Mouse (Mus musculus) c-Kit-negative CD71-positive TER-119-positive erythroid progenitor cells, embryonic 14.5 days (primary cell): ENCODE measurements at regions not wholly inside any gene's neighbourhood (a gene's known extent, or its start where the extent isn't known, plus 50 kb on each side); places are given as distances from the start of the nearest gene placed in this dataset.

Experiments
- DNase-seq: peaks from one replicate; pipeline ENCODE4 v3.0.0-alpha.2; 2013; ENCODE audit warnings: low read depth, low spot score

DNA sequence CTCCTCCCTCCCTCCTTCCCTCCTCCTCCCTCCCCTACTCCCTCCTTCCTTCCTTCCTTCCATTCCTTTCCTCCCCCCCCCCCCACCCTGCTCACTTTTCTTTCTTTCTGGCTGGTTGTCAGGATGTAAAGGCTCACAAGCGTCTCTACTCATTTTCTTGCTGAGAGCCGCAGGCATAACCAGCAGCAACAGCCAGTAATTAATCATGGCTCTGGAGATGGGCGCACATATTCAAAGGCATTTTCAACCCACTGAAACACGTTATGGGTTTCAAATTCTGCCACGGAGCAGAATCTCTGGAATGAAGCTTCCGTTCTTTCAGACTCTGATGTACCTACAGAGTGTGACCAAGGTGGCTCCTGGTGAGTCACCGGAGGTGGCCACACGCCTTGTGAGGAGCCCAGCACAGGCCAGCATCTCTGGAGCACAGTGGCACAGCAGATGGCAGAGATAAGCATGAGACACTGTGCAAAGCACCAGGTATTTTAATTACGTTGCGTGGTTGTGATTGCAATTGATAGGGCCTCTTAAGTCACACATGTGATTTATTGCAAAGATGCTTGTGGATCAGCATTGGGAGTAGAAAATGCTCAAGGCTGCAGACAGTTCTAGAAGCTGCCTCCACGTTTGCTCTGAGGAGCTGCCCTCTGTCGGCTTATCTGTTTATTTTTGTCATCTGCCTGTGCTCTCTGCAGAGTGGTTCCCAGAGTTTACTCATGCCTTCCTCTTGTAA lies 236.0 kb downstream of the Mtx2 start:
- no peak for DNase-seq

GRCm38 (mm10) chr2:75062189-75062510 lies 236.5 kb downstream of the Mtx2 start:
- DNase-seq = no peak

GRCm38 (mm10) chr2:75064406-75065115 lies 239.0 kb downstream of the Mtx2 start:
- DNase-seq = no peak

- no peak for DNase-seq
Measured at GRCm38 (mm10) chr2:75065304-75065703, 239.7 kb downstream of the Mtx2 start.

- no peak for DNase-seq
Measured at GRCm38 (mm10) chr2:75069321-75069720, 243.7 kb downstream of the Mtx2 start.

- DNase-seq = no peak
Measured at GRCm38 (mm10) chr2:75072021-75072420, 246.4 kb downstream of the Mtx2 start.

- no peak for DNase-seq
Measured at GRCm38 (mm10) chr2:75072471-75072870, 246.9 kb downstream of the Mtx2 start.

DNA sequence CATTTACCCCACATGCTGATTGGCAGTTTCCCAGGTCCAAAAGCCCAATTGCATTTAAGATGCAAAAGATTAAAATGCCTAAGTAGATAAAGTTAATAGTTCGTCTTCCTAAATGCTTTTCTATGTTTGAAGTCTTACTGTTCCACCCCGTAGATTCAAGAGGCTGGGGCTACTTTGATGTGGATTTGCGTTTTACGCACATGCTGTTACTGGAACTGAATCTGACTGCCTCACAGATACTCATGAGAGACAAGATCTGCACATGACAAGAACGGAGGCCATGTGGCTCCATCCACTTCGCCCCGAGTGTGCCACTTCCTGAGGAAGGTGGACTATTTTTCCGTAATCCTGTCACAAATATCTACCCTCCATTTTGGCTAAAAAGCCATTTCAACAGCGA lies 247.6 kb downstream of the Mtx2 start:
- DNase-seq = no peak

DNA sequence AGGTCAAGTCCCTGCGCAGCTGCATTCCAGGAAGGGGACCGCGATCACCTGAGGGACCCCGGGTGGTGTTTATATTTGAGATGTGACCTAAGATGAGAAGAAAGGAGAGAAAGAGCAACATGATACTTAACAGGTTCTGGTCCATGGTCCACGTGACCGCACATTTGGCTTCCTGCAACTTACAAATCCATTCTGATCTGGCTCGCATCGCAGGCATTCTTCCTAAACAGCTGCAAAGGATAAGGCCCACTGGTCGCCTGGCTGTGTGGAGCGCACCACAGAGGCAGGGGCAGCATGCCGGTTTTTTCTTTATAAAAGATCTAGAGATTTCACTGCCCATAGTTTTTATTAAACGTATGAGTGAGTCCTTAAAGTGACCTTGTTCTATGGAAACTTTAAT lies 261.6 kb downstream of the Mtx2 start:
- no peak for DNase-seq

DNA sequence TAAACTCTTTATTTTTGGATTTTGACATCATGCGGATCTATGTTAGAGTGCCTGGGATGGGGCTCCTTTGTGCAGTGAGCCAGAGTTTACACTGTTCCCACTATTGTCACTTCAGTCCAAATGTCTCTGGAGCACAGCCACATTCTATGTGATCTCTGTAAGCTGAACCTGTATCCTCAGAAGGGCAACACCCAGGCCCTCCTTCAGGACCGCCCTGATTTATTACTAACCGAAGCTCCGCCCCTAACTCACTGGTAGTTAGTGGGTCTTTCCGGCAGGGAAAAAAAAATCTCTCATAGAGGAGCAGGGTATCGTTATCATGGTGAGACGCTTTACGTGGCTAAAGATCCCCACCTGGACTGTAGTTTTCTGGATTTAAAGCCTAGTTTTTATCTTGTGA lies 263.6 kb downstream of the Mtx2 start:
- no peak for DNase-seq

DNA sequence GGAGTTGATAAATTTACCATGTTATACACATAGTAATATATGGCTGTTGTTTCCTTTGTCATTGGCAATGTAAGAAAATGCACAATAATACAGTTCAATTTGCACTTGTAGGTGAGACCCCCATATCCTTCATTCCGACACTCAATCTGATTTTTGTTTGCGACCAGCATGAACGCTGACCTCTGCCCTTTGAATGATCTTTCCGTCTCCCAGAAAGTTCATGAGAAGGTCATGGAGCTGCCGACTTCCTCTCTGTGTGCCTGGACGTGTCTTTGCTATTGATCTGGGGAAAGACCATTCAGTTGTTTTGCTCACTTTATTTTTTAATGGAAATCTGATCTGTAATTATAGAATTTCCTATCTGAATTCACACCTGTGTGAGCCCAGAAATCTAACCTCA lies 264.0 kb downstream of the Mtx2 start:
- DNase-seq = no peak

DNA sequence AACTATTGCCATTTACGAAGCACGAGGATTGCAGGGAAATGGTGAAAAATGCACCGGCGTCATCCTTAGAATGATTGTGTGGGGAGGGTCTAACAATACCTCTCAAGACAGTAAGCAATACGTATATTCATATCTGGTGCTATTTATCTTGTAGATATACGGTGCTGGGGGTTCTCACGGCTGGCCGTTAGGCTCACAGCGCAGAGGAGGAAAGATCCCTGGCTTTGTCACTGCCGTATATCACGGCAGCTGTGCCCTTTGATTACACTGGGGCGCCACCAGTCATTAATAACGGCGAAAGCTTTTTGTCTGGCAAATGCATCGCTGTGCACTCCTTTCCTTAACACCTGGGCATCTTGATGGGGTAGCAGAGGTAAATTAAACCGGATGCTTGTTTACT lies 264.8 kb downstream of the Mtx2 start:
- no peak for DNase-seq

DNA sequence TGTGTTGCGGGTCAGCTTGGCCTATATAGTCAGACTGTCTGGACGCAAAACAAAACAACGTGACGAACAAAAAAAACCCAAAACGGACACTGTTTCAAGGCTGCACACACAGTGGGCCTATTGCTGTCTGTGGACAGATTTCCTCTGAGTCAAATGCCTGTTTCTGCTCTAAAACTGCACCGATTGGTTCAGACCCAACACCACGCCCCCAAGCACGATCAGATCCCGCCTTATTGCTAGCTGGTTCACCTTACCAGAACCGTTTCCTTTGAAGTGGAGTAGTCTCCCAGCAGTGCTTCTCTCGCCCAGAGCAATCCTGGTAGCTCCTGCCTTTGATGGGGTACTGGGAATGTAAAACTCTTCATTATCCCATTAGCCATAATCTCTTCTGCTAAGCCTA lies 275.9 kb downstream of the Mtx2 start:
- no peak for DNase-seq

DNA sequence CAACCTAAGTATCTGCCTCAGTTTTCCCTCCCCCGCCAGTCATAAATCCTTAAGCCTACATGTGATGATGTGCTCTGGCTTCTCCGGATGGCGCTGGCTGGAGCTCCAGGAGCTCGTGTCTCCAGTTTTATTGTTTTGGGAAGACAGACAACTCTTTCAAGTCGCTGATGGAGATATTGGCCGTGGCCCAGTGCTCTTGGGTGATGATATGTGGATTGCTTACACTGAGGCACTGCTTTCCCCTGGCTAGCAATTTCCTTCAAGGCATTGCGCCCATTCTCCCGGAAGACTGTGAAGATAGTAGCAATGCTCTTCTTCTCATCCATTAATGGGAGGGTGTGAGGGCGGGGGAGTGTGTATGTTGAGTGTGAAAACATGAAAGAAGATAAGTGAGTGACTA lies 287.1 kb downstream of the Mtx2 start:
- no peak for DNase-seq

DNA sequence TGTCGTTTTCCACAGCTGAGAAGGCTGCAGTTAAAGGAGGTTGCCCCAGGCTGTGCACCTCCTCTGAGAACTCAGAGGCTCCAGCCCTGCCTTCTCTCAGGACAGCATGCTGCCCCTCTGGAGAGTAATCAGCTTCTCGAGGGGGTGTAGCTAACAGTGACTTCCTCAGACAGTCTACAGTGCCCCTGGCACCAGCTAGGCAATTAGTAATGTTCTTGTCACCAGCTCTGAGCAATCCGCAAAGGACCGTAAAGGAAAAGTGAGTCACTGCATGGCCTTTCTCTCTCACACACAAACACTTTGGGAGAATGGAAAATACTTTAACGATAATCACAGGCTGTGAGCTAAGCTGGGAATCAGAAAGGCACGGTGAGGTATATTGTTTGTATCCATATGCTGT lies 288.8 kb downstream of the Mtx2 start:
- DNase-seq = no peak

DNA sequence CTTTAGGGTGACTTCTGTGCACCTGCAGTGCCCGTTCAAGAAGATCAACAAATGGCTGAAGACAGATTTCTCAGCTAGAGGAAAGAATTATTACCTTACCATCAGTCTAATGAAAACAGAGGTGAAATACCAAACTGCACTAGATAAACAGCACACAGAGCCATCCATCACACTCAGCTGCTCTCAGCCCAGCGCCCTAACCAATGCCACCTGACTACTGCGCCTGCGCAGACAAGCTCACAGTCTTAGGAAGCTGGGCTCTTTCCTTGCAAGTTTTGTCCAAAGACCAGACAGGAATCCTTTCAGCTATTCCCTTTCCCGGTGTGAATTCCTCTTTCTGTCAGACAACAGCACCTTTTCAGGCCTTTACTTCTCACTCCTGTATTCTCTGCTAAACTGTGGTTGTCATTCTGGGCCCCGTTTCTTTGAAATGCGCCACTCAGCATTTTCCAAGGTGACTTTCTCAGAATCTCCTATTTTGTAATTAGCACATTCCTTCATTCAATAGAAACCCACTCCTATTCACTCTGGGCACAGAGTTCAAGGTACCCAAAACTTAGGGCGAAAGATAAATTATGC lies 292.8 kb downstream of the Mtx2 start:
- no peak for DNase-seq

GRCm38 (mm10) chr2:75119599-75119998 lies 294.0 kb downstream of the Mtx2 start:
- DNase-seq = no peak

- no peak for DNase-seq
Measured at GRCm38 (mm10) chr2:75133298-75134080, 307.9 kb downstream of the Mtx2 start.

GRCm38 (mm10) chr2:75136618-75137017 lies 311.0 kb downstream of the Mtx2 start:
- no peak for DNase-seq

GRCm38 (mm10) chr2:75137133-75137982 lies 311.8 kb downstream of the Mtx2 start:
- DNase-seq = no peak

DNA sequence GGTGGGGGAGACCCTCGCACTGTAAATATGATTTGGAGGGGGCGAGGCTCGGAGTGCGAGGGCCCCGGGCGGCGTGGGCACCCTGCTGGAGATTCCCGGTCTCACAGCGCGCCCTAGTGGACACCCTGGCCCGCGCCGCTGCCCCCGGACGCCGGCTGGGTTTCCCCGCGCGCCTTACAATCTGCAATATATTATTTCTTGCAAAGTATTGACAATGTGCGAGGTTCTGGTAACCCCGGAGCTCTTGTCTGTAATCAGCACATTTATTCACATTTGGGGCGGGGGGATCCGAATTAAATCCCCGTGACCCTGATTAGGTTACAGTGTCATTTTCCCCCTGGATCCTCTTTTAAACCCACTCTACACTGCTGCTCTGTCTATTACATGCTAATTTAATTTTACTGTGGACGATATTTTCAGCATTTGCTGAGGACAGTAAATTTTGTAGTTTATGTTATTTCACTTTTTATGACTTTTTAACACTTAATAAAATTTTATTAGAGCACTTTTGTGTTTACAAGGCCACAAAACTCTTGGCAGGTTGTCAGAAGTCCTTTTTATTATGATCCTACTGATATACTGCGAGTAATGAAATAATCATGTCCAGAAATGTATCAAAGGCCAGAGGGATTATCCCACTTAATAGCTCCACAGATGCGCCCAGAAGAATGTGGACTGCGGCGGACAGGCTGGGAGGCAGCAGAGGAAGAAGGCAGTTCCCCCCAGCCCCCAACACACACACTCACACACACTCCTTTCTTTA lies 312.6 kb downstream of the Mtx2 start:
- DNase-seq = no peak
